Mouse (Mus musculus) spleen, adult 2 months (tissue): ENCODE measurements around the gene Hist1h1t. TPM values are rescaled to one million over a fixed set of nuclear protein-coding genes. Genes with fewer than 3 reads are reported as not detected.
"Not testable (repeated sequence)": the region's sequence is repeated elsewhere in the genome, so short reads cannot be mapped to it uniquely, and the experiment has no call there.

ENCODE experiments used
- DNase-seq, 2 experiments: peaks; one replicate each; pipeline versions ENCODE4 v3.0.0 to v3.0.0-alpha.2; 2012 to 2021; ENCODE audit warnings: low spot score in 2 of 2, low read depth in 1 of 2
- H3K27ac ChIP-seq: fragments of 200-500 bp; 2 replicates; pipeline ENCODE4 v1.5.1; 2012; ENCODE audit warnings: low read length, inconsistent platforms; ENCODE audit not compliant: insufficient read depth
- H3K27me3 ChIP-seq: fragments of 200-500 bp; 2 replicates; pipeline ENCODE4 v1.6.1; 2012; ENCODE audit warnings: mild to moderate bottlenecking, moderate library complexity, low read length, inconsistent platforms; ENCODE audit not compliant: control insufficient read depth, insufficient read depth
- H3K36me3 ChIP-seq: fragments of 200-500 bp; 2 replicates; pipeline ENCODE4 v1.6.1; 2012; ENCODE audit warnings: mild to moderate bottlenecking, low read length, inconsistent platforms; ENCODE audit not compliant: control insufficient read depth, insufficient read depth
- H3K4me1 ChIP-seq: fragments of 200-500 bp; 2 replicates; pipeline ENCODE4 v1.6.1; 2011; ENCODE audit warnings: inconsistent platforms; ENCODE audit not compliant: control insufficient read depth, insufficient read depth, insufficient read length
- H3K4me3 ChIP-seq: fragments of 200-500 bp; 2 replicates; pipeline ENCODE4 v1.5.1; 2011; ENCODE audit warnings: mild to moderate bottlenecking, inconsistent platforms; ENCODE audit not compliant: insufficient read depth, insufficient read length; ENCODE audit errors: extremely low read depth
- CTCF ChIP-seq: fragments of 200-500 bp; IDR thresholded peaks from 2 replicates; pipeline ENCODE4 v1.5.1; 2011; ENCODE audit warnings: mild to moderate bottlenecking, inconsistent platforms; ENCODE audit not compliant: insufficient read depth, insufficient read length, insufficient replicate concordance; ENCODE audit errors: extremely low read depth
- POLR2A ChIP-seq: fragments of 200-500 bp; IDR thresholded peaks from 2 replicates; pipeline ENCODE4 v1.6.1; 2011; ENCODE audit warnings: low read depth, low read length, inconsistent platforms
- WGBS: fragments of 180-500 bp; shearing (Covaris S2); methylation state at CpG from one replicate; pipeline ENCODE4 v1.1.7; 2018; 5-methylcytosine and 5-hydroxymethylcytosine counted together
- polyA plus RNA-seq: library from polyadenylated mRNA; depleted of rRNA; stranded (reverse); fragments of >200 nt; gene quantifications from 2 replicates; pipeline ENCODE4 v1.2.3, GENCODE M21; 2012

The Hist1h1t gene
- polyA plus RNA-seq, 1 experiment, result not detected

DNA sequence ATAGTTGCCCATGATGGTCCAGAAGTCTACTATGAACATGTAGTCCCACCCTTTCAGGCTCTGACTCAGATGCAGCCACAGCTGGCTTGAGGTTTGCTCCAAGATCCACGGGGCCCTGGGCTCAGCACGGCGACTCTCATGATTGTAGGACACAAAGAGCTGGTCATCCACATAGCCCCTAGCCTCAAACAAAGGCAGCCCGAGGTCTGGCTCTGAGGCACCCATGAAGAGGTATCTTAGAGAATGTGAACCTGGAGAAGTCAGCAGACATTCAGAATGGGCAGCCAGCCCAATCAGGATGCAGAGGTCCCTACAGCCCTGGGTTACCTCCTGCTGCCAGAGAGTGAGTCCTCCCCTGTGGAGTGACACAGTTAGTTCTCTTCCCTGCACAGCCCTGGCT is 12.4 kb downstream of the Hist1h1t start:
- Histone ChIP-seq H3K4me1 (peaks cover 5% of the 10 kb centered on the region; the same call in 1 of the 2 replicates), H3K27ac (no peak overlapping the region), H3K27me3 (no peaks in the 10 kb centered on the region), H3K4me3 (no peak overlapping the region), H3K36me3 (no peaks in the 10 kb centered on the region)
- TF ChIP-seq POLR2A (no peak), CTCF (no peak)
- no peak for DNase-seq
- WGBS, result 88% methylated on average over 4 of the region's 4 CpGs

DNA sequence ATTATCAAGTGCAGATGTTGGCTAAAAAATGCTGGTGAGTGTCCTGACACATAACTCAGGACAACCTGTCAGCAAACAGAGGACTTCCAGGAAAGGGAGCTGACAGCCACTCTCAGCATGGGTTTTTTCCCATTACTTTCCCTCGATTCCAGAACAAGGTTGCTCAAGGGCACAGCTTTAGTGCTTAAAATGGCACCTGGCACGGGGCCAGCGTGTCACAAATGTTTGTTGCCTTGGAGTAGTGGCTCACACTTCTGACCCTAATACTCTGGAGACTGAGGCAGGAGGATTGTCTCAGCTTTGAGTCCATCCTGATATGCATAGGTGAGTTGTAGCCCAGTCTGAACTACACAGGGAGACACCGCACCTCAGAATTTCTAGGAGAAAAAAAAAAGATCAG is 13.0 kb downstream of the Hist1h1t start:
- DNase-seq, result no peak
- Histone ChIP-seq H3K27ac (no peak overlapping the region), H3K4me3 (no peak overlapping the region), H3K27me3 (no peaks in the 10 kb centered on the region), H3K4me1 (peaks cover 5% of the 10 kb centered on the region; the same call in 1 of the 2 replicates), H3K36me3 (no peaks in the 10 kb centered on the region)
- 82% methylated on average over 4 of the region's 4 CpGs for WGBS
- no peak for TF ChIP-seq CTCF
- TF ChIP-seq POLR2A, result no peak

DNA sequence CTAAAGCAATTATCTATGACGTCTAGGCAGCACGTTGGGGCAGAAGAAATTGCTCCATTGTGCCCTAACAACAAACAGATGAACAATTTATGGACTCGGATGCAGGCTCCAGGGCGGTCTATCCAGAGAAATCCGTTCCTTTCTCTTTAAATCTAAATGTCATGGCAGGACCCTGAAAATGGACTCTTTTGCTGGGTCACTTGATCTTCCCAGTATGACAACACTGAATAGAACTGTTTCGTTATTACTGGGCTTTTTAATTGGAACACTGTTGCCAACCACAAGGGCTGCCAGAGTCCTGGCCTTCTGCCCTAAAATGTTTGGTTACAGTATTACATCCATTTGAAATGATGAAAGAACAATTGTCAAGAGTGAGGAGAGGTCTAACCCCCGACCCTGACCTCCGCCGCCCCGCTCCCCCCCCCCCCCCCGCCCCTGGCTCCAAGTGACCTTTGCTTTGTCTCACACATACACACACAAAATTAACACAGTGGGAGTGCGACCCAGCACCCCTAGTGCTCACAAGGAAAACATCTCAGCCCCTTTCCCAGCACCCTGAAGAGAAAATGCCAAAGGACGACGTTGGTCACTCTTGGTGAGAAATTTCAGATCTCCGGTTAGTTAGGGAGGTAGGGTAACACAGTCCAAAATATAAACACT is 14.2 kb downstream of the Hist1h1t start:
- Histone ChIP-seq H3K4me1 (peaks cover 6% of the 10 kb centered on the region; the same call in 1 of the 2 replicates), H3K36me3 (no peaks in the 10 kb centered on the region), H3K27ac (peak overlapping the region; percentile 85), H3K4me3 (peak overlapping the region; percentile 76), H3K27me3 (no peaks in the 10 kb centered on the region)
- no peak for TF ChIP-seq CTCF
- TF ChIP-seq POLR2A, result no peak
- DNase-seq, result no peak
- 39% methylated on average over 12 of the region's 15 CpGs for WGBS

DNA sequence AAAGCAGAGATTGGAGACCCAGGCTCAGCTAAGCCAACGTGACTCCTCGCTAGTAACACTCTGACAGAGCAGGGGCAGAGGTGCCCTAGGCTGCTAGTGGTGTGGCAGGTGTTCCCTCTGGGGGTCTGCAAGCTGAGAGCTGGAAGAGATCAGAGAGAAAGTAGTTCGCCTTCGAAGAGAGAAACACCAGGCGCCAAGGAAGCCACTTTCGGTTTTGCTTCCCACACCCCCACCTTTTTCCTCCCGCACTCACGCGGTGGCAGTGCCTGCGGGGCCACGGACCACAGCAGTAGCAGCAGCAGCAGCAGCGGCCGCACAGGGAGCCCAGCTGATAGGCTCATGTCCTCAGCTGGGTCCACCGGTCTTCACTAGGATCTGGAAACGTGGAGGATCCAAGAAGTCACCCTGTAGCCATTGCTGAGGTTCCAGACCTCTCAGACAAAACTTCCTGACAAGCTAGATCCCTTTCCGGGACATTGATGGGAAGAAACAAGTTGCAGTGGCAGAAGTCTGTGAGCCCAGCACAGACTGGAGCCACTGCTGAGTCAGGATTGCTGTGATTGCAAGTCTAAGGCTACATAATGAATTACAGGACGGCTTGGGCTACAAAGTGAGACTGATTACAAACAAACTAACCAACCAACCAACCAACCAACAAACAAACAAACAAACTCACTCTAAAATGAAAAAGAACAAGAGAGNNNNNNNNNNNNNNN is 14.9 kb downstream of the Hist1h1t start, which contains the start of gene Hfe:
TSS of gene Hfe (minus strand) at position 481 of the 716 bp plus-strand sequence.
- WGBS, result 4% methylated on average over 17 of the region's 17 CpGs
- Histone ChIP-seq H3K4me3 (peak within 1 kb of the TSS; percentile 76), H3K36me3 (no peaks in the 10 kb centered on the region), H3K27me3 (no peaks in the 10 kb centered on the region), H3K4me1 (peaks cover 6% of the 10 kb centered on the region; the same call in 1 of the 2 replicates), H3K27ac (peak within 1 kb of the TSS; percentile 85)
- DNase-seq, result peak; percentile 45 to 62
- TF ChIP-seq POLR2A (no peak; the same call in 1 of the 2 replicates), CTCF (no peak)

DNA sequence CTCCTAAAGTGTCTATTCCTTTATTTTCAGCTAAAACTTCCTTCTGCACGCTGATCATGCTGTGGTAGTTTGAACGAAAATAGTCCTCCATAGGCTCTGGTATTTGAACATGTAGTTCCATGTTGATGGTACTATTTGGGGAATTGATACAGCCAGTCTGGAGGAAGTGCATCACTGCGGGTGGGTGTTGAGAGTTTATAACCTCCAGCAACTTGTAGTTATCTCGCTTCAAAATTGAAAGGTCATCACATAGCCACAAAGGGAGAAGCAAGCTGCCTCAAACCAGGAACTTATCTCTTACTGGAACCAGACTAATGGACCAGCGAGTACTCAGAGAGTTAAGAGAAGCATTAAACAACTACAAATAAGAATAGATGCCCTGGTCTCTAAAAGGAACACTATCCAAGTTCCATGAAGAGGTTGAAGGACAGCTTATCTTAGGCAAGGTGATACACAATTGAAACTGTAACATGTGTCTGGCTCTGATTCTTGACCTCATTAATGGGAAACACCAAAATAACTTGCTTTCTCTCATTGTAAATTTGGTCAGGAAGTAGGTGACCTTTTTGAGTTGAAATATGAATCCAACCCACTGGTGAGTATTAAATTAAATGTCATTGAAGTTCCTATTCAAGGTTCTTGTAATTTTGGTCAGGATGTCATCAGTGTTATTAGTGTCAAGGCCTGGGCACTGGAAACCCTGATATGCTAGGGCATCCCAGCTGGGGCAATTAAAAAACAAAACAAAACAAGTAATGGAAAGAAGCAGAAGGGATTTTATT is 20.8 kb downstream of the Hist1h1t start:
- DNase-seq, result no peak
- 58% methylated on average over 5 of the region's 5 CpGs for WGBS
- Histone ChIP-seq H3K36me3 (no peaks in the 10 kb centered on the region), H3K27me3 (no peaks in the 10 kb centered on the region), H3K27ac (peak overlapping the region; percentile 70; the same call in 1 of the 2 replicates), H3K4me3 (no peak overlapping the region), H3K4me1 (peaks cover 4% of the 10 kb centered on the region; the same call in 1 of the 2 replicates)
- no peak for TF ChIP-seq CTCF
- no peak for TF ChIP-seq POLR2A

DNA sequence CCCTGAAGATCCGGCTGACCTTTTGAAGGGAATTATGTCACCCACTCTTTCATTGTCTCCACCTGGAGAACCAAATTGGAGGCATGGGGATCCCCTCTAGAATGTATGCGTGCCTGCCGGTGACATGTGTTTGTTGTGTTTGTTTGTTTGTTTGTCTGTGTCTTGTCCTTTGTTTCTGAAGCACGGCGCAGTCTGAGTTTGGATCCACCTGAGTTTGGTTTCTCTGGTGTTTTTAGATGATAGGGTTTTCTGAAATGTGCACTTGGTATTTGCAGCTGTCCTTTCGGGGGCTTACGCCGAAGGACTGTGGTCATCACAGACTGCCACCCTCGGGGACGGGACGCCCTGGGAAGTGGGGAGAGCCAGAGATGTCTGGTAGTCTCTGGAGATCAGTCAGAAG is 21.6 kb downstream of the Hist1h1t start:
- WGBS, result 72% methylated on average over 11 of the region's 11 CpGs
- H3K27ac ChIP-seq, result peak overlapping the region; percentile 70
- TF ChIP-seq POLR2A, result no peak
- TF ChIP-seq CTCF, result no peak
- H3K4me1 ChIP-seq, result peaks cover 1% of the 10 kb centered on the region; the same call in 1 of the 2 replicates
- DNase-seq, result no peak
- H3K36me3 ChIP-seq, result no peaks in the 10 kb centered on the region
- no peak overlapping the region for H3K4me3 ChIP-seq
- H3K27me3 ChIP-seq, result no peaks in the 10 kb centered on the region

DNA sequence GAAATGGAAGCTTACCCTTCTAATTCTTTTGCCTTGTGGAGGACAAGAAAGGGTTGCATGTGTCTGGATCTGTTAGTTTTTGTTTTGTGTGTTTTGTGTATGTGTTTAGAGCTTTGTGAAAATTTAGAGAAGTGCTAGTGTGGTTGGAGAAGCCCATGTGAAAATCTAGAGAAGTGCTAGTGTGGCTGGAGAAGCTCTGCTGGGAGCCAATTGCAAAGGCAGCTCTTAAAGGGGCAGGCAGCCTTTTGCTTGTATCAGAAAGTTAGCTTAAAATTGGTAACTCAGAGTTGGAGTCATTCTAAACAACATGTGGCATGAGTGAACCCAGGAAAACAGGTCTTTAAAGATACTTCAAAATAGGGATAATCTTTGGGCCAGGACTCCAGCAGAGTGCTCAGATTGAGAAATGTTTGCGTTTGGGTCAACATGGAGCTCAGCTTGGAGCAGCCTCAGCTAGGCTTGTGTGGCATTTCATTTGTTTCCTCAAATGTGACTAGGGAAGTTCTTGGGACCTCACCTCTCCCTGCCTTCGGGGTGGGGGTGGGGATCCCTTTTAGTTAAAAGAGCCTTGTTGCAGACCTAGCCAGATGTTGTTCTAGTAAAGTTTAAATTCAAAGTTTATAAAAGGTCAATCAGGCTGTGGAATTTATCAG is 22.1 kb downstream of the Hist1h1t start:
- H3K27me3 ChIP-seq, result not testable (repeated sequence)

More for the DNA sequence above, 22.1 kb downstream of the Hist1h1t start:
- not testable (repeated sequence) for DNase-seq, H3K36me3 ChIP-seq, H3K4me3 ChIP-seq, H3K4me1 ChIP-seq
- peak overlapping the region; percentile 70 for H3K27ac ChIP-seq
- WGBS, result 45% methylated on average over 2 of the region's 2 CpGs
